7 mouse cellular contexts compared by ENCODE assay signal in the genomic region with DNA sequence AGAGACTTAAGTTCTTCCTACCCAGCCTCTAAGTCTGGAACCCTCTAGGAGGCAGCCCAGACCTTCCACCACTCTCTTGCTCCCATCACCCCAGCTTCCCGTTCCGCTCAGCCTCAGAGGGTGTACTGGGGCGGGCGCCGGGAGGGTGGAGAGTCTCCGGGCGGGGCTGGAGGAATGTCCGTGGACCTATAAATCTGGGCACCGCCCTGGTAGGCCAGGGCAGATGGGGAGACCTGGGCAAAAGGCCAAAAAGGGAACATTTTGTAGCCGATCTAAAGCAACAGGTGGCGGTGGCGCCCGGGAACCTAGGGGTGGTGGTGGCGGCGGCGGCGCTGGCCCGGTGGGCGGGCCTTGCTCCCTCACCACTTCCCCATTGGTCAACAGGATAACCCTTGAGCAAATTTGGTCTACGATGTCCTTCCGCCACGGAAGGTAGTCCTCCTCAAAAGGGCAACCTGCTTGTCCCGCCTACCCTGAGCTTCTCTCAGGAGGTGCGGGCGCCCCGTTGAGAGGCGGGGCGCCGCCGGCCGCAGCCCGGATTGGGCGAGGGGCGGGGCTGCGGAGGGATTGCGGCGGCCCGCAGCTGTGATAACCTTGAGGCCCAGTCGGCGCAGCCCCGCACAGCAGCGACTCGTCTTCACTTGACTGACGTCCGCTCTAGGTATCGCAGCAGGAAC. TPM values are rescaled to one million over a fixed set of nuclear protein-coding genes. Genes with fewer than 3 reads are reported as not detected.
A peak's percentile ranks its signal among the peaks of the same experiment; 100 is the strongest.
DNase-seq lines count a peak whose midpoint lies in the region; ATAC-seq lines count a peak whose summit lies in the region.

A gene (plus strand): TSS at position 411 of the 677 bp plus-strand sequence.

- H3K4me2 ChIP-seq in embryonic facial prominence, embryonic 12.5 days (replicated peaks), result peak within 1 kb of the TSS; percentile 85
- peak within 1 kb of the TSS; percentile 85 for H3K4me2 ChIP-seq in limb, embryonic 11.5 days (ENCODE audit: low read depth, severe bottlenecking)
- H3K4me2 ChIP-seq in midbrain, embryonic 14.5 days (ENCODE audit: low read length), result peak within 1 kb of the TSS; percentile 62

- peak; percentile 94 for DNase-seq in adrenal gland, postnatal 25 days
- peak; percentile 100 for DNase-seq in heart, adult 11 months
- DNase-seq in kidney, adult 18-20 months, result peak; percentile 94
- DNase-seq in limb, embryonic 11.5 days (ENCODE audit: low spot score), result peak; percentile 98
- peak; percentile 98 for DNase-seq in midbrain, embryonic 14.5 days
- peak; percentile 94 to 95 for DNase-seq in spleen, adult 18-20 months

- H3K27ac ChIP-seq in embryonic facial prominence, embryonic 12.5 days, result peak within 1 kb of the TSS; percentile 97
- peak within 1 kb of the TSS; percentile 90 for H3K27ac ChIP-seq in limb, embryonic 11.5 days (replicated peaks; ENCODE audit: low read depth, low read length)
- H3K27ac ChIP-seq in midbrain, embryonic 14.5 days (replicated peaks; ENCODE audit: low read depth, low read length), result peak within 1 kb of the TSS; percentile 98

- peaks cover 22% of the 10 kb centered on the region for H3K36me3 ChIP-seq in embryonic facial prominence, embryonic 12.5 days
- H3K36me3 ChIP-seq in limb, embryonic 11.5 days (ENCODE audit: control insufficient read depth, insufficient read depth, low read length), result peaks cover 5% of the 10 kb centered on the region; the same call in 1 of the 2 replicates
- peaks cover 19% of the 10 kb centered on the region for H3K36me3 ChIP-seq in midbrain, embryonic 14.5 days (ENCODE audit: control insufficient read depth, insufficient read depth, low read length)

- ATAC-seq in embryonic facial prominence, embryonic 12.5 days (ENCODE audit: insufficient number of reproducible peaks, insufficient read depth, low FRiP score, low TSS enrichment), result peak; percentile 88
- peak; percentile 91 for ATAC-seq in limb, embryonic 11.5 days (ENCODE audit: insufficient number of reproducible peaks, low FRiP score, low TSS enrichment, low read depth)
- ATAC-seq in midbrain, embryonic 14.5 days (ENCODE audit: low FRiP score, low TSS enrichment), result peak; percentile 91

- H3K9me3 ChIP-seq in embryonic facial prominence, embryonic 12.5 days, result no peaks in the 10 kb centered on the region
- H3K9me3 ChIP-seq in limb, embryonic 11.5 days (ENCODE audit: control insufficient read depth, low read length), result no peaks in the 10 kb centered on the region
- H3K9me3 ChIP-seq in midbrain, embryonic 14.5 days (ENCODE audit: control insufficient read depth, low read length), result no peaks in the 10 kb centered on the region

- WGBS in embryonic facial prominence, embryonic 12.5 days, result under 1% methylated on average over 46 of the region's 46 CpGs
- under 1% methylated on average over 46 of the region's 46 CpGs for WGBS in limb, embryonic 11.5 days
- under 1% methylated on average over 46 of the region's 46 CpGs for WGBS in midbrain, embryonic 14.5 days

- H3K27me3 ChIP-seq in embryonic facial prominence, embryonic 12.5 days, result no peaks in the 10 kb centered on the region
- H3K27me3 ChIP-seq in limb, embryonic 11.5 days (ENCODE audit: control insufficient read depth, insufficient read depth, low read length), result no peaks in the 10 kb centered on the region
- no peaks in the 10 kb centered on the region for H3K27me3 ChIP-seq in midbrain, embryonic 14.5 days (ENCODE audit: control insufficient read depth, insufficient read depth, low read length)

- H3K4me1 ChIP-seq in embryonic facial prominence, embryonic 12.5 days, result peaks cover 34% of the 10 kb centered on the region
- H3K4me1 ChIP-seq in limb, embryonic 11.5 days (ENCODE audit: control insufficient read depth, insufficient read depth, low read length), result peaks cover 15% of the 10 kb centered on the region
- H3K4me1 ChIP-seq in midbrain, embryonic 14.5 days (ENCODE audit: control insufficient read depth, insufficient read depth, low read length), result peaks cover 35% of the 10 kb centered on the region

- peak within 1 kb of the TSS; percentile 81 for H3K9ac ChIP-seq in embryonic facial prominence, embryonic 12.5 days
- peak within 1 kb of the TSS; percentile 92 for H3K9ac ChIP-seq in limb, embryonic 11.5 days (ENCODE audit: low read length)
- peak within 1 kb of the TSS; percentile 86 for H3K9ac ChIP-seq in midbrain, embryonic 14.5 days (replicated peaks; ENCODE audit: low read length)

- H3K4me3 ChIP-seq in embryonic facial prominence, embryonic 12.5 days, result peak within 1 kb of the TSS; percentile 75
- peak within 1 kb of the TSS; percentile 74 for H3K4me3 ChIP-seq in limb, embryonic 11.5 days (ENCODE audit: low read depth, low read length)
- peak within 1 kb of the TSS; percentile 82 for H3K4me3 ChIP-seq in midbrain, embryonic 14.5 days (replicated peaks; ENCODE audit: low read depth, low read length)

RNA-seq across cellular contexts. Expression of the gene that starts here (rescaled TPM):
- 706 and 770 TPM in 2 replicates for total RNA-seq in adrenal gland, postnatal 25 days (2021)
- polyA plus RNA-seq in embryonic facial prominence, embryonic 12.5 days (2016; fragmentation: Nextera tagmentation; extraction: Ambion mirVana), result 1,462 TPM in 2 replicates
- 1,975 and 1,999 TPM in 2 replicates for polyA plus RNA-seq in limb, embryonic 11.5 days (2014; fragmentation: Nextera tagmentation; extraction: Ambion mirVana)
- 836 and 1,041 TPM in 2 replicates for polyA plus RNA-seq in midbrain, embryonic 14.5 days (2014; fragmentation: Nextera tagmentation; extraction: Ambion mirVana)

Comparison
In these comparisons a context has a peak if more than half of its experiments do, and no peak if none do; other contexts are left out.
1. Peak in every context shown above with its lines: DNase-seq, ATAC-seq, H3K4me3 ChIP-seq and H3K27ac ChIP-seq.